Mouse (Mus musculus) cerebellum, adult 2 months (tissue): ENCODE results near the gene Nxph3.

Experiments used
- CTCF ChIP-seq: fragments of 200-500 bp; IDR thresholded peaks from 2 replicates; pipeline ENCODE4 v1.5.1; 2011; ENCODE audit warnings: low read depth, mild to moderate bottlenecking, control low read depth, low read length, moderate library complexity, borderline replicate concordance; ENCODE audit not compliant: insufficient read depth
- POLR2A ChIP-seq: fragments of 200-500 bp; IDR thresholded peaks from 2 replicates; pipeline ENCODE4 v1.6.1; 2011; ENCODE audit warnings: low read length, control low read depth, borderline replicate concordance; ENCODE audit not compliant: insufficient read depth

DNA sequence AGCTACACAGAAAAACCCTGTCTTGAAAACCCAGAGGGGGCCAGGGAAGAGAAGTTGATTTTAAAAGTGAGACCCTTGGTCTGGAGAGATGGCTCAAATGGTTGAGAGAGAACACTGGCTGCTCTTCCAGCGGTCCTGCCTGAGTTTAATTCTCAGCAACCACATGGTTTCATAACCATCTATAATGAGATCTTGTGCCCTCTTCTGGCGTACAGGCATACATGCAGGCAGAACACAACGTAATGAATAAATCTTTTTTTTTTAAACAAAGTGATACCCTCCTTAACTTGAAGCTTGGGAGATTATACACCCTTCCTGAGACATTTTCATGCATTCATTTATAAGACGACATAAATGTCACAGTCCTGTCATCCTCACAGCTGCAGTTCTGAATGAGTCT lies 34.9 kb downstream of the Nxph3 start:
- TF ChIP-seq CTCF (no peak), POLR2A (no peak)
